Mouse (Mus musculus) 416B (cell line): Measurements from ENCODE around the gene H6pd.
A peak's percentile ranks its signal among the peaks of the same experiment; 100 is the strongest.
"Not testable (repeated sequence)": the region's sequence is repeated elsewhere in the genome, so short reads cannot be mapped to it uniquely, and the experiment has no call there.

Source experiments
- DNase-seq: peaks from one replicate; pipeline ENCODE4 v3.0.0; 2011; ENCODE audit warnings: low read depth

The H6pd gene

DNA sequence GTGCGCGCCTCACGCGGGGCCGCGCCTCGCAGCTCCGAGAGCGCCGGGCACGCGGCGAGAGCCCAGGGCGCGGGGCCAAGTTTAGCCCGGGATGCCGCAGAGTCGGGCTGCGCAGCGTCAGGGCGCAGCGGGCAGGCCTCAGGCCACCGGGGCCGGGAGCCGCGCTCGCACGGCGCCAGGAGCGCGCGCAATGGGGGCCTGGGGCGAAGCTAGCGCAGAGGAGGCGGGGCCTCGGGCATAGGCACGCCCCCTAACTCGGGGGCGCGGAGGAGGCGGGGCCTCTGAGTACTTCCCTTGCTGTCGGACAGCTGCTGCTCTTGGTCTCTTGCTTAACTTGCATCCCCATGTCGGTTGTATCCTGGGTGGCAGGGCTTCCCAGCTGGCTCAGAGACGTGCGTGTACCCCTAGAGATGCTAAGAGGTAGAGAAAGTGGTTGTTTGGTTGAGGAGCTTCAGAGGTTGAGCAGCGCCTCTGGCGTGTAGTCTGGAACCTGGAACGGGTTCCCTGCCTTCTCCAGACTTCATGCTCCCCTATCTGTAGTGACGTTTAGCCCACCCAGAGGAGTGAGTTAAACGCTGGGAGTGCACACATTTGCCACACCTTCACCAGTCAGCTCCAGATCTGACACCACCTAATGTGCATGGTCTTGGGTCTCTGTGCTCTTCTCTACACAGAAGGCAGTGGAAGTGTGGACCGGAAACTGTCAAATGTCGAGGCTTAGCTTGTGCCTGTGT lies at the start of gene H6pd:
Gene H6pd, minus strand, starts transcription at position 171 of the 734 bp plus-strand sequence.
- DNase-seq: peak; percentile 92

DNA sequence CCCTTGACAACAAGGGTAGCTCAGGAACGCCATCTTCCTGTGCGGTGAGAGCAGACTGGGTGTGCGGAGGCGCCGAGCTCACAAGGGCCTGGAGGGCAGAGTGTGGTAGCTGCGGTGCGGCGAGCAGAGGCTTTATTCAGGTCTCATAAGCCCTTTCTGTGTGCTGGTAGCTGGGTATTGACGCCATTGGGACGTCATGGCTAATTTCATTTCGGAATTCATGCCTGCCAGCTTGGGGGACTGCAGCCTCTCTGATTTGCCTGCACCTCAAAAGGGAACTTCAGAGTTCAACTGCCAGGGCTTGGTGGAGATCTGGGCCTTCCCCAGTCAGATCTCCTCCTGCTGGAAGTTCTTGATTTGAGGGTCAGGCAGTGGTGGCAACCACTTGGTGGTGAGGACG lies 48.9 kb upstream of the H6pd start:
- no peak for DNase-seq

DNA sequence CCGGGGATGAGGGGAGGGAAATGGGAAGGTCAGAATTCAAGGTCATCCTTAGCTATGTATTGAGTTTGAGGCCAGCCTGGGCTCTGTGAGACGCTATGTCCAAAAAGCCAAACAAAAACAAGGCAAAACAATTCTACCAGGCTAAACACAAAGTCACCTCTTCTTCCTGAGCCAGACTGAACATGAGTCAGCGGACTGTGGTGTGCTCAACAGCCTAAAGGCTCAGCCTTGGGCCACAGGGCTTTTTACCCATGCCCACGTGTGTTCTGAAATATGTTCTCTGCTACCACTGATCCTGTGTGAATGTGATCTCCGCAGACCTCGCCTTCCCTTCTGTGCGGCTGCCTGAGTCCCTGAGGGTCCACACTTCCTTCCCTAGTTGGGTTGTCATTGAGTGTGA lies 47.3 kb upstream of the H6pd start:
- peak; percentile 68 for DNase-seq

DNA sequence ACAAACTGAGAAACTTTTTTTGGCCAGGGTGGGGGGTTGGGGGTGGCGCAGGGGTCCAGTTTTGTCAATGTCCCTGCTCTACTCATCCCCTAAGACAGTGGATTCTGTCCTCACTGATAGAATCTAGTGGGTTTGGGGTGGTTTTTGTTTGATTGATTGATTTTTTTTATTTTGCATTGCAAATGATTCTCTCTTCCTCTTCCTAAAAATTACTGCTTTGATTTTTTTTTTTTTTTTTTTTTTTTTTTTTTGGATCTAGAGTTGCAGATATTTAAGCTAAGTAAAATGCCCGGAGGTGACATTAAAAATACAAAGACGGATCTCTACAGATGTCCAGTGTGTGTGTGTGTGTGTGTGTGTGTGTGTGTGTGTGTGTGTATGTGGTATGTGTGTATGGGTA lies 43.6 kb upstream of the H6pd start:
- DNase-seq: no peak

DNA sequence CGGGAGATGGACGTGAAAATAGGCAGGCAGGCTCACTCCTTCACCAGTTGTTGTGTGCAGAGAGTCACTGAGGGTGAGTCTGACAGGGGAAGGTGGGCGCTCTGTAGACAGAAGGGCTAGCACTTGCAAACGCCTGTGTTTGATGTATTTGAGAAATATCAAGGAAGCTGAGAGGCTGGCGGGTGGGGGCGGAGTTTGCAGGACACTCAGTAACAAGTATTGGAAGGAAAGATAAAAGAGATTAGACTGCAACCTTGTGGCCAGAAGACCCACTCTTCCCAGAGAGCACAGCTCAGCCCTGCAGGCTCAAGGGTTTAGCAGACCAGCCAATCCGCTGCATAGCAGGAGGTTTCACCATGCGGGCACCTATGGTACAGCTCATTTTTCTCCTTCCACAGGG lies 42.7 kb upstream of the H6pd start:
- peak; percentile 63 for DNase-seq

DNA sequence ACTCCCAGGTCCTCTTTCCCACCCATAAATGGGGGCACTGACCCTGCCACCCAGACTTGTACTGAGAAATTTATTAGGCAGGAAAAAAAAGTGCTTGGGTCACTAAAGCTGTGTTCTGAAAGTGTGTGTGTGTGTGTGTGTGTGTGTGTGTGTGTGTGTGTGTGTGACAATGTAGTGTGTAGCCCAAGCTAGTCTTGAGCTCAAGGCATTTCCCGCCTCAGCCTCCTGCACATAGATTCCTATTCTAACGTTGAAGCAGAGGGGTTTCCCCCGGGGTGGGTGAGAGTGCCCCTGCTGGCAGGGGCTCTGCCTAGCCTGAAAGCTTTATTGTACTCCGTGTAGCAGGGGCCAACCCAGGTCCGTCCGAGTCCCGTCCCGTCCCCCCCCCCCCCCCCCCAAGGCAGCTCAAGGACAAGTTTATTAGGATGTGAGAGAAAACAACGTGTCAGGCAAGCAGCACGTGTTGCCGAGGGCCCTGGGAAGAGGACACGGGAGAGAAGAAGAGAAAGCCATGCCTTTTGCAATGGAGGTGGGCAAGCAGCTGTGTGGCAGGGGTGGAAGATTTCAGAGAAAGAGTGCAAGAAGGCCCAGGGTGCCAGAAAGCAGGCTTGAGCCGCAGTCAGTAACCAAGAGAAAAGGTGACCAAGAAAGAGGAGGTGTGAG lies 40.9 kb upstream of the H6pd start:
- DNase-seq: peak; percentile 52

DNA sequence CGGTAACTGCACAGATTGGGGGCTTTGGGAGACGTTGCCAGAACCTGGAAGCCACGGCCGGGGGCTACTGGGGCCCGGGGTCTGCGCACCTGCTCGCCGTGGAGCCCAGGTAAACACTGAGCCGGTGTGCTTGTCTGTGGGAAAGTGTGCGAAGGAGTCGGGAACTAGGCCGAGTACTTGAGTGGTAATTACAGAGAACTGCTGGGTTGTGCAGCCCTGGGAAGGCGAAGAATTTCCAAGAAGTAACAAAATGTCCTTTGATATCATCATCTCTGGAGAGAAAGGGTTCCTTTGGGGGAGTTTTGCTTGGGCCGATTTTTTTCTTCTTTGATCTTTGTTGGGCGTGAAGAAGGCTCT lies 40.3 kb upstream of the H6pd start:
- peak; percentile 11 for DNase-seq

DNA sequence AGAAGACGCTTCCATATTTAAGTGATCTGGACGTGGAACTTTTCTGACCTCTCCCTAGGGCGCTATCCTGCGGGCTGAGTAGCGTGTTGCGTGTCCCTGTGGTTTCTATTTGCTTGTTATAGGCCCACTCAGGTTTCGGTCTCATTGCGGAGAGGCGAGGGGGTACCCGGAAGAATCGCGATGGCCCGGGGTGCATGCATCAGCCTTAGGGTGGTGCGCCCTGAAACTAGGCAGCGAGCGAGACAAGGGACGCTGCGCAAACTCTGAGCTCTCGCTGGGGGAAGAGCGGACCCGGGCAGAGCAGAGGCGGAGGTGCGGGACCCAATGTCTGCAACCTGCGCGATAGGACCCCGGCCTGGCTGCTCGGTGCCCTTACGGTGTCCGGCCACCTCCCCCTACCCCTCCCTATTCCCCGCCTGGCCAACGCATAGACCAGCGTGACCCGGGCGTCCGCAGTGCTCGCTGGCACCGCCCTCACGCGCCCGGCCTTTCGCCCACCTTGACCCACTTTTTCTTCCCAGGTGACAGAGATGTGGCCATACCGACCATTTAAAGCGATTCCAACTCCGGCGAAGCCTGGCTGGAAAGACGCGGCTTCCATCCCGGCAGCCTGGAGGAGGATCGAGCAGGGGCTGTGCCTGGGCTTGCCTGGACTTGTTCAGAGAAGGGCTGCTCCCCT lies 39.8 kb upstream of the H6pd start:
- peak; percentile 40 for DNase-seq

DNA sequence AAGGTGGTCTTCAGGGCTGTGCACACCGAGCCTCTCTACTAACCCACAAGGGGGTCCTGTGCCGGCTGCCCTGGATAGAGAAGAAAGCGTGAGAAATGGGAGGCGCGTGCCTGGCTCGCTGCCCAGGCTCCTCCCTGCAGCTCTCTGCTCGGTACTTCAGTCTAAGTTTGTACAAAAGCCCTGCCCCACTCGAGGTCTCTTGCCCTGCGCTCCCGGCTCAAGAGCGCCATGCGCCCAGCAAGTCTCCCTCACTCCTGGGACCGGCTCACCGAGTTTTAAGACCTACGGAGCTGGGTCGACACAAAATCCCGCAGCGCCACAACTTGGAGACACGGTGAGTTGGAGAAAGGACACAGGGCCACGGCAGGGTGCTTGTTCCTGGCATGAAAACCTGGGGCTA lies 39.2 kb upstream of the H6pd start:
- peak; percentile 74 for DNase-seq

DNA sequence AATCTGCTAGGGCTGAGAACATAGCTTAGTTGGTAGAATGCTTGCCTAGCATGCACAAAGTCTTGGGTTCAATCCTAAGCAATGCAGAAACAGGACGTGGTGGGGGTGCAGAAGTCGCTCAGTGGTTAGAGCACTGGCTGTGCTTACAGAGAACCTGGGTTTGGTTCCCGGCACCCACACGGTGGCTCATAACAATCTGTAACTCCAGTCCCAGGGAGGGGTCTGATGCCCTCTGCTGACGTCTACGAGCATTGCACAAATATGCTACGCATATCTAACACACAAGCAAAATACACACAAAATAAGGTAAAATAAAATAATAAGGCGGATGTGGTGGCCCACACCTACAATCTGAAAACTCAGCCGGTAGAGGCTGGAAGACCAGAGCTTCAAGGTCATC lies 34.8 kb upstream of the H6pd start:
- peak; percentile 17 for DNase-seq

DNA sequence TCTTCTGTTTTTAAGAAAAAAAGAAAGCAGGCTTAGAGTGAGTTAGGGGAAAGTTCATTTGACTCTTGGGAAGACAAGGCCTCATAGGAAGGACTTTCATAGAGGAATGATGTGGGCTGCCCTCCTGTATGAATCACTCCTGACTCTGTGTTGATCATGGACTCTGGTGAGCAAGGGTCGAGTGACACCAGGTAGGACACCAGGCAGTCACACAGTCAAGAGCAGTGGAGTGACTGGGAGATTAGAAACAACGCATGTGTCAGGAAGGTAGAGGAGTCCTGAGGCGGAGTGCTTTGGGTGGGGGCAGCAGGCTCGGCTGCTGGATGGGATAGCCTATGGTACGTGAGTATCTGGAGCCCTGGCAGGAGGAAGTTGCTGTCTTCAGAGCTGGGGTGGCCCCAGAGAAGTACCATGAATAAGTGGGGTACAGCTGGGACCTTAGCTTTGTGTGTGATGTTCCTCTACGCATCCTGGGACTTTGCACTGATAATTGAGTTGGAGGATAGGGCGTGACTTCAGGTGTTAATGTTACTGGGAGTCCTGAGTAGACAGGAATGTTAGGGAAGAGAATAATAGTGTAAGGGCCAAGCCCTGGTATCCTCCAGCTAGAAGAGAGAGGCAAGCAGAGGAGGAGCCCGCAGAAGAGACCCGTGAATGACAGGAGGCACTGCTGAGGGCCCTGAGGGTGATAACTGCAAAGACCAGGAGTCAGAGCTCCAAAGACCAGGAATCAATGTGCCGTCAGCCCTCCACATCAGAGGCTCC lies 32.7 kb upstream of the H6pd start:
- no peak for DNase-seq

DNA sequence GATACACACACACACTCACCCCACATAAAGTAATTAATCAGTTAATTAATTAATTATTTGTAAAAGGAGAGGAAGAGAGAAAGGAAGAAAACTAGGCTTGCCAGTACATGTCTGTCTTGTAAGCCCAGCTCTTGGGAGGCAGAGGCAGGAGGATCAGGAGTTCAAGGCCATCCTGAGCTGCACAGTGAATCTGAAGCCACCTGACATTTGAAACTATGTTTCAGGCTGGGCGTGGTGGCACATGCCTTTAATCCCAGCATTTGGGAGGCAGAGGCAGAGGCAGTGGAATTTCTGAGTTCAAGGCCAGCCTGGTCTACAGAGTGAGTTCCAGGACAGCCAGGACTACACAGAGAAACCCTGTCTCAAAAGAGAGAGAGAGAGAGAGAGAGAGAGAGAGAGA lies 32.0 kb upstream of the H6pd start:
- DNase-seq: not testable (repeated sequence)

DNA sequence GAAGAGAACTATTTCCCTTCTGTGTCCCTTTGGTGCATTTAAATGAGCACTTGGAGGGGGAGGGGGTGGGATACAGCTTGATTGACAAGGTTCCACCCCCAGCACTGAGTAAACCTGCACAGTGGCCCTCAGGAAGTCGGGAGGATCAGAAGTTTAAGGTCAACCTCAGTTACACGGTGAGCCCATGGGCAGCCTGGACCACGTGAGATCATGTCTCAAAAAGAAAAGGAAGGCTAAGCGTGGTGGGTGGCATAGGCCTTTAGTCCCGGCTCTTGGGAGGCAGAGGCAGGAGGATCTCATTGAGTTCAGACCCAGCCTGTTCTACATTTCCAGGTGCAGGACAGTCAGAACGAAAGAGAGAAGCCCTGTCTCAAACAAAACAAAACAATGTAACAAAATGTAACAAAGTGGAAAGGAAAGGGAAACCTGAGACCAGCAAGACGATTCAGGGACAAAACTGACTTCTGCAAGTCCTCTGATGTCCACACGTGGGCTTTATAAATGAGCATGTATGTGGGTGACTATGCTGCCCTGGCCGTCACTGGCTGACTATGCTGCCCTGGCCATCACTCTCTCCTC lies 31.3 kb upstream of the H6pd start:
- DNase-seq: no peak

DNA sequence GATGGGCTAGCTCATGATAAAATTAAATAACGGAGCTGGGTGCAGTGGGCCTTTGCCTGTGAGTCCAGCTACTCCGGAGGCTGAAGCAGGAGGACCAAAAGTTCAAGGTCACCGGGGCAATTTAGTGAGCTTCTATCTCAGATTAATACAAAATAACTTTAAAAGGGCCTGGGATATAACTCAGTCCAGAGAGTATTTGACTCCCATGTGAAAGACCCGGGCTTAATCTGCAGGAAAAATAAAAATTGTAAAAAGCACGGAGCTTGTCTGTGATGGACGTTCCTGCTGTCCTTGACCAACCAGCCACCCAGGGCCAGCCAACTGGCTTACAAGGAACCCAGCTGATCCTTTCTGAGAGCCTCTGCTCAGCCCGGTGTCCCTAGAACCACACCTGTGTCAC lies 29.7 kb upstream of the H6pd start:
- DNase-seq: no peak

DNA sequence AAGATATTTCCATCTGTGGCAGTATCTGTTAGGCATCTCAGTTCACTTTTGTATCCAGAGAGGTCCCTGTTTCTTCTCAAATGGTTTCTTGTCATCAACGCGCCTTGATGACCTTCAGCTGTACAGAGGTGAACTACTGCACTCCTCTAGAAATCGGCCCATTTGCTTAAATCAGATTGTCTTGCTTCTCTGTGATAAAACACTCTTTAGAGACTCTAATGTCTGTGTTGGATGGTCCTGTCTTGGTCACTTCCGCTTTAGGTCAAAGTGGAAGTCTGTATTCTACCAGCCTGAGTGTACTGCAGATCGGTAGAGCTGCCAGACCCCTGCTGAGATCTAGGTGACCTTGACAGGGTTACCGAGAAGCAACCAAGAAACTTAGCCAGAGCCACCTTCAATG lies 27.3 kb upstream of the H6pd start:
- no peak for DNase-seq

DNA sequence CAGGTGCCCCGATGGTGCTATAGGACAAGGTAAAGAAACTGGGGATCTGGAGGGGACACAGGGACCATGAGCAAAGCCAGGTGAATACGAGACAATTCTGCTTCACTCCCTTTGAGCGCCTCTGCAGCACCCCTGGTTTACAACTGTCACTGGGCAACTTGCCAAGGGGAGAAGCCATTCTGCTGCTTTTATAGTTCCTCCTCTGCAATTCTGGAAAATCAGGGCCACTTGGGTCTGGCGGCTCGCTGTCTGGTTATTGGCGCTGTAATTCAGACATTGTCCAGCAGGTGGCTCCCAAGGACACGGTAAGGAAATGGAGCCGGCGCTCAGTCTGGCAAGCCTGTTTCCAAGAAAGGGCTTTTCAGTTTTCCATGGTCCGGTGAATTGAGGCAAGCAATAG lies 26.5 kb upstream of the H6pd start:
- peak; percentile 81 for DNase-seq

DNA sequence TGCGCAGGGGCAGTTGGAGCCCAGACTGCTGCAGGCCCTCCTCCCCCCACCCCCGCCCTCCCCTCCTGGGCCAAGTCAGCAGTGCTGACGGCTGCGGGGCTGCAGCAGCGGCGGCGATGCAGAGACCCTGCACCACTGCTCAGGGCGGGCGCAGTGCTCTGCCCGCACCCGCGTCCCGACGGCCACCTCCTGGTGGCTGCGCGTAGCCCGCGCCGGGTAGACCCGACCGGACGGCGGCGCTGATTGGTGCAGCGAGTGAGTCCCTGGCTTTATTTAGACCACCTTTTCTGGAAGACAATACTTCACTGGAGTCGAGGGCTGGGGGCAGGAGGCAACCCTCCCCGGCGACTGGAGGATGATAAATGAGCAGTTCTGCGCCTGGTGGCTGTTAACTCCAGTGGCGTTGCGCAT lies 24.4 kb upstream of the H6pd start:
- DNase-seq: no peak

DNA sequence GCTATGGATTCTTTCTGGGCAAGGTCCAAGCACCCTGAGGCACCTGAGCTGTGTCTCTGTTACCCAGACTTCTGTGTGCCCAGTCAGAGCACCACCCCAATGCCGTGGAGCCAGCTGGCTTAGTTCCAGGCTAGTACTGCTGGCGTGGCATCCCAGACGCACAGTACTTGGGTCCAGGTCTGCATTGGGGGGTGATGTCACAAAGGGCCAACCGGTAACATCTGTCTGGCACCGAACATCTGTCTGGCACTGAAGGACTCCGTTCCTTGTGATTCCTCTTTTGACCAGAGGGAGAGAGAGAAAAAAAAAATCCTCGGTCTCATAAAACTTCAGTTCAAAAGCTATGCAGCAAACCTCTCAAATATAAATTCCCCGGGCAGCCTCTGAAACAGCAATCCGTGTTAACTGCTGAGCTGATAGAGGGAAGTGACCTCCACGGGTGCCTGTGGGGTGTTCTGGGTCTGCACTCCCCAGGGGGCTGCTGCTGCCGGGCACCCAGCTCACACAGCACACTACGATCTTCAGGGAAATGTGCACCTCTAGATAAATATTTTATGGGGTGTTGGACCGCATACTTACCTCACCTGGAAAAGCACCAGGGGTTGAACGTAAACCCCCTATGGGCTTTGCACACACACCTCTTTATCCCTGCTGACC lies 22.5 kb upstream of the H6pd start:
- DNase-seq: no peak

DNA sequence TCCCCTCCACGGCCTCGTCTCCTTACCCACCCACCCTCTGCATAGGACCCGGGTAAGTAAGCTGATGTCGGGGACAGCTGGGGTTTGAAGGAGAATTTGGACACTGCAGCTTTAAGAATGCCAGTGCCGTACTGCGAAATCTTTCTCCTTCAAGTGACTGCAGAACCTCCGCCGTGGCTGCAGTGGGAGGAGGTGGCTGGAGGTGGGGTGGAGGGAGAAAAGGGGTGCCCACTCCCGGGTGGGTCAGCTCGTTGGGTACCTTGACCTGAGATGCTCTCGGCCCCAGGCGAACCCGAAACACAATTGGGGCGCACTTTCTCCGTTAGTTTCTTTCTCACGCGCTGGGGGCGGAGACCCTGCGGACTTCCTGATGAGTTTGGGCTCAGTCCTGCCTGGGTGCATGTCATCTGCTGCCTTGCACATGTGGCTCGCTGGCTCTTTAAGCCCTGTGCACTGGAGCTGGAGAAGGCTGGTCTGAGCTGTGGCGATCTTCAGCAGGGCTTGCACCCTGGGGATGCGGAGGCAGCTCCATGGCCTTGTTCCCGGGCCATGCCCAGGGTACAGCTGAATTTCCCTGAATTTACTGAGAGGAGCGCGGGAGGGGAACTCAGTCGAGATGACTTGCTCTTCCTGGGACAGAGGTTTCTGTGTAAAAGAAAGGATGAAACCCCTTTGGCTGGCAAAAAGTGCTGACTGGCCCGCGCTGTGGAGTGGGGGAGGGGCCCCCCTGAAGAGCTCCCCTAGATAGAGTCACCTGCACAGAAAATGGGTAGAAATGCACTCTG lies 21.8 kb upstream of the H6pd start:
- no peak for DNase-seq

DNA sequence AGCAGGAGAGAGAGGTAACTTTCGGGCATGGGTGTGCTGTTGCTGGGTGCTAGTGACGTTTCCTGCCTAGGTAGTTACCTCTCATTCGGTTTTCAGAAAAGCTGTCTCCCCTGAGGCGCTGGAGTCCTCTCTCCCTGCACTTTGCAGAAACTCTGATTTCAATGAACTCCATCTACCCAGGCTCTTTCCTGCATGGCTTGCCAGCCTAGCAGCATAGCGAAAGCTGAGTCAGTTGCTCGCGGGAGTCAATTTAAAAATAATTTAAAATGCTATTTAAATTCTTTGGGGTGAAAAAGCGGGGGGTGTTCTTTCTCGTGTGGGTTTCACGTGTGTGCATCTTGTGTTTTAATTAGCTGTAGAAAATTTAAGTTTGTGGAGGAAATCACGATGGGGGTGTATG lies 21.1 kb upstream of the H6pd start:
- DNase-seq: no peak

DNA sequence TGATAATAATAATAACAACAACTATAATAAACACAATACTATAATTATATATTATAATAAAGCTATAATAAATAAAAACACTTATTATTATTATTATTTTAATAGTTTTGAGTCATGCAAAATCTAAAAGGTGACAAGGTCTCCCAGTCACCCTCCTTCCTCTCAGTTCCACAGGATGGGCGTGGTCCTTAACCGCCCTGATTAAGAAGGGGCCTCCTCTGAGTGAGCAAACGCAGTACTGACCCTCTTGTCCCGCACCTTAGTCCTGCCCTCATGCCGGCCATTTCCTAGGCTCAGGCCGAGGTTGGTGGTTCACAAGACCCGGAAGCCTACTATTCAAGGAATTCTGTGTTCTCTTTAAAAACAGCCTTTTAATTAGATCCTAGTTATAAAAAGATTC lies 14.7 kb upstream of the H6pd start:
- DNase-seq: no peak
